Mouse (Mus musculus): ENCODE measurements around the gene Gbf1.

GRCm38 (mm10) chr19:46315752-46316610 lies 163.7 kb downstream of the Gbf1 start:
- TF ChIP-seq CTCF (IDR thresholded peaks at IDR 0.05; ENCODE audit: control insufficient read depth, insufficient read depth, insufficient read length) (no peak), FOSL1 (IDR thresholded peaks at IDR 0.05; ENCODE audit: insufficient read depth, low read length, poor library complexity, severe bottlenecking) (no peak), MAX (IDR thresholded peaks at IDR 0.05) (no peak)
